Mouse (Mus musculus): ENCODE results near the gene Shoc2. TPM values are rescaled to one million over a fixed set of nuclear protein-coding genes. Genes with fewer than 3 reads are reported as not detected.

Shoc2 gene
- polyA plus RNA-seq, 1 experiment from 2014 or later = 85.8 TPM

DNA sequence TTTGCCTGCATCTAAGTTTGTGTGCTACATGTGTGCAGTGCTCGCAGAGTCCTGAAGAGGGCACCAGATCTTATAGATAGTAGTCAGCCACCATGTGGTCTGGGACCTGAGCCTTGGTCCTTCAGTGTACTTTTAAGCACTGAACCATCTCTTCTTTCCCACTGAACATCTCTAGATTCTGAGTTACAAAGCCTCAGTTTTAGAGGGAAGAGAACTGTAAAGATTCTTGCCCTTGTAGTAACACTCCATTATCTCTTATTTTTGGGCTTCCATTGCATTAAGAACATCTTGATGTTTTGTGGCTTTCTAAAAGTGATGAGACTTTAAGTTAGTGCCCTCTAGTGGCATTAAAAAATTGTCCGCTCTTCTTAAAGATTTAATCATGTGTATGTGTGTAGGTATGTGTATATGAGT is 18.8 kb upstream of the Shoc2 start:
- WGBS = 71% methylated on average over 2 of the region's 2 CpGs

DNA sequence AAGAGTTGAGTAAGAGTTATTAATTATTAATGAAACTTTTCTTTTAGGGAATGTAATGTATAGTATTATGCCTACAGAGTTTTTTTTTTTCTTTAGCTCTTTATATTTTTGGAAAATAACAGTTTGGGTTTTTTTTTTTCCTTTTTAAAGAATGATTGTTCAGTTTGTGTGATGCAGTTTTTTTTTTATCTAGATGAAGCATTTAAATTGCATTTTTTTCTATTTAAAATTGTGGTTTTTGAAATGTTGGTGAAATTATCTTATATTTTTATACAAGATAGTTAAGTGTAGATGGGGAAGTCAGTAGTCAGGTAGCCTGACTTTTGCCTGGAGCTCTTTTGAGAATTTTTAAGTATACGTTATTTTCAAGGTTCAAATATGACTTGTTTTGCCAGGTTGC is 17.4 kb upstream of the Shoc2 start:
- H3K36me3 ChIP-seq (ENCODE audit: control insufficient read depth, insufficient read depth, low read length) = 0 out of 2 replicates have a peak, but pooled peaks cover 2% of the 10 kb centered on the region

More for the DNA sequence above, 18.8 kb upstream of the Shoc2 start:
- Histone ChIP-seq H3K4me2 (ENCODE audit: low read depth, low read length, severe bottlenecking) (no peak overlapping the region), H3K4me3 (ENCODE audit: low read depth, low read length) (no peak overlapping the region), H3K36me3 (ENCODE audit: control insufficient read depth, insufficient read depth, low read length) (0 out of 2 replicates have a peak, but pooled peaks cover 2% of the 10 kb centered on the region), H3K4me1 (replicated peaks; ENCODE audit: control insufficient read depth, insufficient read depth, low read length) (no peaks in the 10 kb centered on the region), H3K9me3 (ENCODE audit: control insufficient read depth, low read length) (no peaks in the 10 kb centered on the region), H3K27ac (ENCODE audit: low read depth, low read length) (no peak overlapping the region), H3K9ac (ENCODE audit: low read length) (no peak overlapping the region), H3K27me3 (ENCODE audit: control insufficient read depth, insufficient read depth, low read length) (no peaks in the 10 kb centered on the region)
- no peak for ATAC-seq (replicated peaks; ENCODE audit: low FRiP score)
- DNase-seq (ENCODE audit: low spot score) = no peak

DNA sequence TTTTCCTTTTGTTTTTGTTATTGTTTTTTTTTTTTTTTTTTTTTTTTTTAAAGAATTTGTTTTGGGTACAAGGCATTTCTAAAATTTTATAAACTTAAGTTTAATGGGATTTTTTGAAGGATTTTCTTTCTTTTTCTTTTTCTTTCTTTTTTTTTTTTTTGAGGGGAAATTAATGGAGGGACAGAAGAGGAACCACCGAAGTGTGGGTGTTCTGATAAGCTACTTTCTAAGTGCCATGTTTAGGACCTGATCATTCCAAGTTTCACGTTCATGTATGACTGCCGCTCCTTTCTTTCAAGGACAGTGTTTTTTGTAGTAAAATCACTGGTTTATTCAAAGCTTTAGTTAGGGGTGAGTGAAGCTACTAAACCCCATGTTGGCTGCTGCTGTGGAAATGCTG is 14.9 kb upstream of the Shoc2 start:
- DNase-seq (ENCODE audit: low spot score) (no peak), ATAC-seq (replicated peaks; ENCODE audit: low FRiP score) (no peak)
- no peaks in the 10 kb centered on the region for H3K9me3 ChIP-seq (ENCODE audit: control insufficient read depth, low read length)
- H3K4me1 ChIP-seq (replicated peaks; ENCODE audit: control insufficient read depth, insufficient read depth, low read length) = no peaks in the 10 kb centered on the region
- H3K9ac ChIP-seq (ENCODE audit: low read length) = no peak overlapping the region
- H3K4me2 ChIP-seq (ENCODE audit: low read depth, low read length, severe bottlenecking) = no peak overlapping the region
- no peak overlapping the region for H3K27ac ChIP-seq (ENCODE audit: low read depth, low read length)
- H3K27me3 ChIP-seq (ENCODE audit: control insufficient read depth, insufficient read depth, low read length) = no peaks in the 10 kb centered on the region
- no peak overlapping the region for H3K4me3 ChIP-seq (ENCODE audit: low read depth, low read length)
- 94% methylated on average over 3 of the region's 3 CpGs for WGBS
- H3K36me3 ChIP-seq (ENCODE audit: control insufficient read depth, insufficient read depth, low read length) = 0 out of 2 replicates have a peak, but pooled peaks cover 2% of the 10 kb centered on the region

More for the DNA sequence above, 17.4 kb upstream of the Shoc2 start:
- Histone ChIP-seq H3K9me3 (ENCODE audit: control insufficient read depth, low read length) (no peaks in the 10 kb centered on the region), H3K4me1 (replicated peaks; ENCODE audit: control insufficient read depth, insufficient read depth, low read length) (no peaks in the 10 kb centered on the region), H3K27ac (ENCODE audit: low read depth, low read length) (no peak overlapping the region), H3K4me3 (ENCODE audit: low read depth, low read length) (no peak overlapping the region), H3K4me2 (ENCODE audit: low read depth, low read length, severe bottlenecking) (no peak overlapping the region), H3K9ac (ENCODE audit: low read length) (no peak overlapping the region), H3K27me3 (ENCODE audit: control insufficient read depth, insufficient read depth, low read length) (no peaks in the 10 kb centered on the region)
- DNase-seq (ENCODE audit: low spot score) (no peak), ATAC-seq (replicated peaks; ENCODE audit: low FRiP score) (no peak)
- 92% methylated on average over 1 of the region's 1 CpGs for WGBS

DNA sequence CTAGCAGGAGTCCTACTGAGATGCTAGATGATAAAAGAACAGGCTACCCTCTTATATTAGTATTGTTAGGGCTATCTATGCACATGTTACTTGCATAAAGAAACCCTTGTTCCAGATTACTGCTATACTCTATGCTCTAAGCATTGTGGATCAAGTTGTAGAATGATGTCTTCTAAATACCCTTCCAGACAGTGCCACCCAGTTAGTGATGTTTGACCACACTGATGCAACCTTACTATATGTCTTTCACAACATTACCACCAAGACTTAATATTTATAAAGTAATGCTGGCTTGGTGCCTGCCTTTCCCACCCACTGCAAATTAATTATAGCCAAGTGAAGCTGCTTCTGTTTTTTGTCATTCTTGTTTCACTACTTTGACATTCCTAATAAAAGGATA is 11.1 kb upstream of the Shoc2 start:
- no peak overlapping the region for H3K9ac ChIP-seq (ENCODE audit: low read length)
- H3K4me3 ChIP-seq (ENCODE audit: low read depth, low read length) = no peak overlapping the region
- no peak overlapping the region for H3K27ac ChIP-seq (ENCODE audit: low read depth, low read length)
- H3K27me3 ChIP-seq (ENCODE audit: control insufficient read depth, insufficient read depth, low read length) = no peaks in the 10 kb centered on the region
- H3K36me3 ChIP-seq (ENCODE audit: control insufficient read depth, insufficient read depth, low read length) = no peaks in the 10 kb centered on the region
- H3K4me1 ChIP-seq (replicated peaks; ENCODE audit: control insufficient read depth, insufficient read depth, low read length) = no peaks in the 10 kb centered on the region
- no peaks in the 10 kb centered on the region for H3K9me3 ChIP-seq (ENCODE audit: control insufficient read depth, low read length)
- no peak overlapping the region for H3K4me2 ChIP-seq (ENCODE audit: low read depth, low read length, severe bottlenecking)
- ATAC-seq (replicated peaks; ENCODE audit: low FRiP score) (no peak), DNase-seq (ENCODE audit: low spot score) (no peak)

DNA sequence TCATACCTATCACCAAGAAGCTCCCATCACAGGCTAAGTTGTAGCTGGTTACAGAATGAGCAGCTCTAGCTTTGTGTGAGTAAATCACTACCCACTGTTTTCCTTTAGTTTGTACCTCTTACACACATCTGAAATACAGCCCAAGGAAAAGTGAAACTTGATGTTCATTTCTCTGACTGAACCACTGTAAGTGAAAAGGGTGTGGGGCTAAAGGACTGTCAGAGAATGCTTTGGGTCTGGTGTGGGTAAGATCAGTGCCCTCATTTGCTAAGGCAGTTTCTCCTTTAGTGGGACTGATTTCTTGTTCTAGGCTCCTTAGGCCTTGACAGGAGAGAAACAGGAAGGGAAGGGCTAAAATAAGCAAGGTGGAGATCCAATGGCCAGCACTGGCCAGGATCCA is 10.1 kb upstream of the Shoc2 start:
- no peak overlapping the region for H3K27ac ChIP-seq (ENCODE audit: low read depth, low read length)
- no peaks in the 10 kb centered on the region for H3K4me1 ChIP-seq (replicated peaks; ENCODE audit: control insufficient read depth, insufficient read depth, low read length)
- H3K9ac ChIP-seq (ENCODE audit: low read length) = no peak overlapping the region
- no peak for DNase-seq (ENCODE audit: low spot score)
- H3K4me3 ChIP-seq (ENCODE audit: low read depth, low read length) = no peak overlapping the region
- H3K36me3 ChIP-seq (ENCODE audit: control insufficient read depth, insufficient read depth, low read length) = no peaks in the 10 kb centered on the region
- H3K9me3 ChIP-seq (ENCODE audit: control insufficient read depth, low read length) = no peaks in the 10 kb centered on the region
- no peaks in the 10 kb centered on the region for H3K27me3 ChIP-seq (ENCODE audit: control insufficient read depth, insufficient read depth, low read length)
- H3K4me2 ChIP-seq (ENCODE audit: low read depth, low read length, severe bottlenecking) = no peak overlapping the region
- no peak for ATAC-seq (replicated peaks; ENCODE audit: low FRiP score)

DNA sequence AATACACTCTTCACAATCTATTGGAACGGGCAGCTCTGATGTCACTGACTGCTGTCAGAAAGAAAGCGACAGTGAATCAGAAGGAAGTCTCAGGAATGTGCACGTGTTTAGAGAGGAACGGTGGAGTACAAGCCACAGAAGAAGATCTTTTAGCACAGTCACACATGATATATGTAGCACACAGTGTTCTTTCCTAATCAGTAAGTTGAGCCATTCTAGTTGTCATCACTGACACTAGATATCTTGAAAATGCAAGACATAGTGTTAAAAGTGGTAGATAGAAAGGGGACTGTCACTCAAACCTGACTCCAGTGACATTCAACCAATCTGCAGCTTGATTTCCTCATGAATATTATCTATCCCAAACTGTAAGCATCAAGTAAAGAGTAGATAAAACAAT is 4.6 kb upstream of the Shoc2 start:
- Histone ChIP-seq H3K36me3 (ENCODE audit: control insufficient read depth, insufficient read depth, low read length) (no peaks in the 10 kb centered on the region), H3K4me3 (ENCODE audit: low read depth, low read length) (no peak overlapping the region), H3K9ac (ENCODE audit: low read length) (no peak overlapping the region), H3K27ac (ENCODE audit: low read depth, low read length) (no peak overlapping the region), H3K4me2 (ENCODE audit: low read depth, low read length, severe bottlenecking) (no peak overlapping the region), H3K4me1 (replicated peaks; ENCODE audit: control insufficient read depth, insufficient read depth, low read length) (peaks cover 4% of the 10 kb centered on the region; the same call in 1 of the 2 replicates), H3K9me3 (ENCODE audit: control insufficient read depth, low read length) (no peaks in the 10 kb centered on the region), H3K27me3 (ENCODE audit: control insufficient read depth, insufficient read depth, low read length) (no peaks in the 10 kb centered on the region)
- WGBS = 90% methylated on average over 4 of the region's 4 CpGs
- ATAC-seq (replicated peaks; ENCODE audit: low FRiP score) (no peak), DNase-seq (ENCODE audit: low spot score) (no peak)

DNA sequence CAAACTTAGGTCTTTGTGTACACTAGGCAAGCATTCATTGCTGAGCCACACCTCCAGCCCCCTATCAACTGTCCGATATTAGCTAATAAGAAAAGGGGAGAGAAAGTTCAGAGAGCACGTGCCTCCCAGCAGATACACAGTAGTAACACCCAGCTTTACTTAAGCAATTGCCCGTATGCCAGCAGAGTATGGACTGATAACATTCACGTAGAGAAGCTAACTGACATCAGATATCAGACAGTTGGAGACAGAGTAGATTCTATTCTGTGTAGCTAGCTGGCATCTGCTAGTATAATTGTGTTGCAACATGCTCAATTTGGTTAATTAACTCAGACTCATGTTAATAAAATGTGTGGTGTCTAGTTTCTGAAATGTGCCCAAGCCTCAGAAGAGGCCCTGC is 3.0 kb upstream of the Shoc2 start:
- H3K36me3 ChIP-seq (ENCODE audit: control insufficient read depth, insufficient read depth, low read length) = no peaks in the 10 kb centered on the region
- no peaks in the 10 kb centered on the region for H3K27me3 ChIP-seq (ENCODE audit: control insufficient read depth, insufficient read depth, low read length)
- peaks cover 4% of the 10 kb centered on the region; the same call in 1 of the 2 replicates for H3K4me1 ChIP-seq (replicated peaks; ENCODE audit: control insufficient read depth, insufficient read depth, low read length)
- H3K9ac ChIP-seq (ENCODE audit: low read length) = no peak overlapping the region
- DNase-seq (ENCODE audit: low spot score) (no peak), ATAC-seq (replicated peaks; ENCODE audit: low FRiP score) (no peak)
- WGBS = 91% methylated on average over 4 of the region's 4 CpGs
- H3K4me2 ChIP-seq (ENCODE audit: low read depth, low read length, severe bottlenecking) = no peak overlapping the region
- no peak overlapping the region for H3K4me3 ChIP-seq (ENCODE audit: low read depth, low read length)
- no peak overlapping the region for H3K27ac ChIP-seq (ENCODE audit: low read depth, low read length)
- H3K9me3 ChIP-seq (ENCODE audit: control insufficient read depth, low read length) = no peaks in the 10 kb centered on the region

DNA sequence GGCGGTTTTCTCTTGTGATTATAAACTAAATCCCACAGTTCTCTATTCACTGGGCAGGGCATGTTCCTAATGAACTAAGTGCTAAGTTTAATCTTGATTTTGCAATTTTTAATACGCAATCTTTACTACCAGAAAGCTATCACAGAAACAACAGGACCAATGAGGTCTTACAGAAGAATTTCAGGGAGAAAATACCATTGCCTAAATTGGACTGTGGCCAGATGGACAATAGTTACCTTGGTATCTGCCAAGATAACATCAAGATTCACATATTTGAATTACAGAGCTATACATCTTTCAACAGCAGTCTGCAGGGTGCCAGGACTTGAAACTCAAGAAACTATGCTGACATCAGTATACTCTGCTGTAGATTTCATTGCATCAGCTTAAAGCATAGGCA is 1.8 kb upstream of the Shoc2 start:
- Histone ChIP-seq H3K27ac (ENCODE audit: low read depth, low read length) (no peak overlapping the region), H3K27me3 (ENCODE audit: control insufficient read depth, insufficient read depth, low read length) (no peaks in the 10 kb centered on the region), H3K4me1 (replicated peaks; ENCODE audit: control insufficient read depth, insufficient read depth, low read length) (peaks cover 6% of the 10 kb centered on the region; the same call in 1 of the 2 replicates), H3K9me3 (ENCODE audit: control insufficient read depth, low read length) (no peaks in the 10 kb centered on the region), H3K36me3 (ENCODE audit: control insufficient read depth, insufficient read depth, low read length) (no peaks in the 10 kb centered on the region), H3K4me2 (ENCODE audit: low read depth, low read length, severe bottlenecking) (no peak overlapping the region), H3K4me3 (ENCODE audit: low read depth, low read length) (no peak overlapping the region), H3K9ac (ENCODE audit: low read length) (no peak overlapping the region)
- DNase-seq (ENCODE audit: low spot score) (no peak), ATAC-seq (replicated peaks; ENCODE audit: low FRiP score) (no peak)
- WGBS = 98% methylated on average over 2 of the region's 2 CpGs

DNA sequence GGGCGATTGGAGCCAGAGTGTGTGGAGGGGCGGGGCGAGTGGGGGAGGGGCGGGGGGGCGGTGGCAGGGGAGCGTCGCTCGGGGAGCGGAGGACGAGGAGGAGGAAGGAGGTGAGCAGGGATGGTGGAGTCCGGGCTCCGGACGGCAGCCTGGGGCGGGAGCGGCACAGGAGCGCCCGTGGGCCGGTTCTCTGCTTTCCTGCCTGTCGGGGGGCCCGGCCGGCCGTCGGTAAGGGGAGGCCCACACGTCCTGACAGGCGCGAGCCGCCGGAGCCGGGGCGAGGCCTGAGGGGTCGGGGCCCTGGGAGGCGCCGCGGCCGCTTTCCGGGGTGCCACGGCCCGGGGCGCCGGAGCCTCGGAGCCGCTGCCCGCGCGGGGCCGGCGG is 672 bp downstream of the Shoc2 start:
- peak overlapping the region; percentile 95 for H3K9ac ChIP-seq (ENCODE audit: low read length)
- H3K27me3 ChIP-seq (ENCODE audit: control insufficient read depth, insufficient read depth, low read length) = no peaks in the 10 kb centered on the region
- under 1% methylated on average over 34 of the region's 47 CpGs for WGBS
- H3K4me3 ChIP-seq (ENCODE audit: low read depth, low read length) = peak overlapping the region; percentile 98
- no peaks in the 10 kb centered on the region for H3K9me3 ChIP-seq (ENCODE audit: control insufficient read depth, low read length)
- DNase-seq (ENCODE audit: low spot score) = no peak
- H3K4me2 ChIP-seq (ENCODE audit: low read depth, low read length, severe bottlenecking) = peak overlapping the region; percentile 68; the same call in 1 of the 2 replicates
- peak overlapping the region; percentile 97 for H3K27ac ChIP-seq (ENCODE audit: low read depth, low read length)
- peaks cover 7% of the 10 kb centered on the region; the same call in 1 of the 2 replicates for H3K4me1 ChIP-seq (replicated peaks; ENCODE audit: control insufficient read depth, insufficient read depth, low read length)
- no peaks in the 10 kb centered on the region for H3K36me3 ChIP-seq (ENCODE audit: control insufficient read depth, insufficient read depth, low read length)
- no peak for ATAC-seq (replicated peaks; ENCODE audit: low FRiP score)

Measured in forebrain, embryonic 11.5 days (tissue).